Mouse (Mus musculus) limb, embryonic 15.5 days (tissue): ENCODE measurements around the gene Rnh1. TPM values are rescaled to one million over a fixed set of nuclear protein-coding genes. Genes with fewer than 3 reads are reported as not detected.

Experiments
- ATAC-seq: fragments of 200-750 bp; cut with Nextera tagmentation; 2 replicates; pipeline ENCODE4 v1.8.0; 2017; ENCODE audit warnings: low read depth, moderate TSS enrichment; ENCODE audit not compliant: insufficient number of reproducible peaks, low FRiP score, low TSS enrichment
- H3K27ac ChIP-seq: fragments of 300-500 bp; sonication (generic); 2 replicates; pipeline ENCODE4 v1.5.1; 2015; ENCODE audit warnings: moderate library complexity, mild to moderate bottlenecking, inconsistent platforms
- H3K27me3 ChIP-seq: fragments of 300-500 bp; sonication (generic); 2 replicates; pipeline ENCODE4 v1.6.1; 2015; ENCODE audit warnings: inconsistent platforms
- H3K36me3 ChIP-seq: fragments of 300-500 bp; sonication (generic); 2 replicates; pipeline ENCODE4 v1.6.1; 2015; ENCODE audit warnings: inconsistent platforms
- H3K4me1 ChIP-seq: fragments of 300-500 bp; sonication (generic); 2 replicates; pipeline ENCODE4 v1.6.1; 2015; ENCODE audit warnings: inconsistent platforms
- H3K4me2 ChIP-seq: fragments of 300-500 bp; sonication (generic); 2 replicates; pipeline ENCODE4 v1.6.1; 2015; ENCODE audit warnings: mild to moderate bottlenecking, inconsistent platforms
- H3K4me3 ChIP-seq: fragments of 300-500 bp; sonication (generic); 2 replicates; pipeline ENCODE4 v1.5.1; 2015; ENCODE audit warnings: mild to moderate bottlenecking, inconsistent platforms
- H3K9ac ChIP-seq: fragments of 300-500 bp; sonication (generic); 2 replicates; pipeline ENCODE4 v1.6.1; 2015; ENCODE audit warnings: inconsistent platforms
- H3K9me3 ChIP-seq: fragments of 300-500 bp; sonication (generic); 2 replicates; pipeline ENCODE4 v1.6.1; 2016; ENCODE audit warnings: inconsistent platforms
- WGBS: fragments of 180-500 bp; shearing (Covaris S2); methylation state at CpG from one replicate; pipeline ENCODE4 v1.1.7; 2015; 5-methylcytosine and 5-hydroxymethylcytosine counted together
- polyA plus RNA-seq: library from polyadenylated mRNA; unstranded; fragments of >200 nt; fragmentation: Nextera tagmentation; extraction: Ambion mirVana; gene quantifications from 2 replicates; pipeline ENCODE4 v1.2.1, GENCODE M21; 2015

The Rnh1 gene
- 279 and 294 TPM in 2 replicates for polyA plus RNA-seq

DNA sequence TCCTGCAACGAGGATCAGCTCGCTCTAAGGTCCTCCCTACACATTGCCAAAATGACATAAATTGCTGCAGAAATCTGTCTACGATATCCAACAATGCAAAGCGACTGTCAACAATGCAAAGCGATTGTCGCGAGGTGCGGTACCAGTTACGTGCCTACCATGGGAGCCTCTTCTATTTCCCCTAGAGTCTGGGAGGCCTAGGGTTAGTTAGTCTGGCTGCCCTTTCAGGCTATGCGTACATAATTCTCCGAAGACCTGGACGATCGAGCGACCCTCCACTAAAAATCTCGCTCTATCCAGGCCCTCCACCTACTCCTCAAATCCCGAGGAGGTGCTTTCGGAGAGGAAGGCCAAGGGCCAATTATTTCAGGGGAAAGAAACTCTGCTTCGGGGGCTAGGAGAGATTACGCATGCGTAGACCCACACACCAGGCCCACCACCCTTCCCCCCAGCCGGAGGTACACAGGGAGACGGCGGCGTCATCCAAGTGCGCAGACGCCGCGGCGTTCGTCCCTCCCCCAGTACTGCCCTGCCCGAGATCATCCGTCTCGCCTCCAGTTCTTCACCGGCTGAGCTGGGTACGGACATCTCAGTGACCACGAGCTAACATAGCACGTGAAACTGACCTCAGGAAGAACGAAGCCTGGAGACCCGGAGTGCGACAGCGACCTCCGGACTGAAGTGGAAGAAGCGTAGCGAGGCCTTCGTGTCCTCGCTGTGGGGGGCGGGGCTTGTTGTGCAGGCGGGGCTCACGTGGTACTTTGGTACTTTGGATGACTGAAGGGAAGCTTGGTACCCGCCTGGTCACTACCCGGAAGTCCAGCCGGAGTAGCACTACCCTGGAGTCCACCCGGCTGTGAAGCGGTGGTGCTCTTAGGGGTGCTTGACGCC, at the start of gene Rnh1:
Gene Rnh1, minus strand, starts transcription at position 742 of the 891 bp plus-strand sequence.
- Histone ChIP-seq H3K9ac (peak within 1 kb of the TSS; percentile 54), H3K4me3 (peak within 1 kb of the TSS; percentile 61), H3K36me3 (no peaks in the 10 kb centered on the region), H3K9me3 (no peaks in the 10 kb centered on the region), H3K27ac (peak within 1 kb of the TSS; percentile 94), H3K4me1 (peaks cover 31% of the 10 kb centered on the region), H3K4me2 (peak within 1 kb of the TSS; percentile 69), H3K27me3 (no peaks in the 10 kb centered on the region)
- ATAC-seq: peak; percentile 95
- WGBS: 3% methylated on average over 55 of the region's 55 CpGs

- H3K27ac ChIP-seq: peak overlapping the region; percentile 90
- peaks cover 12% of the 10 kb centered on the region; the same call in 1 of the 2 replicates for H3K36me3 ChIP-seq
- peak overlapping the region; percentile 67 for H3K4me3 ChIP-seq
- H3K4me1 ChIP-seq: peaks cover 48% of the 10 kb centered on the region
- no peaks in the 10 kb centered on the region for H3K27me3 ChIP-seq
- H3K4me2 ChIP-seq: peak overlapping the region; percentile 82
- no peak for ATAC-seq
- H3K9ac ChIP-seq: 0 out of 2 replicates have a peak overlapping the region, but pooled peaks have one; percentile 20
- no peaks in the 10 kb centered on the region for H3K9me3 ChIP-seq
- WGBS: 4% methylated on average over 8 of the region's 8 CpGs
These were observed 49.4 kb upstream of the Rnh1 start for GRCm38 (mm10) chr7:141222126-141222467.

DNA sequence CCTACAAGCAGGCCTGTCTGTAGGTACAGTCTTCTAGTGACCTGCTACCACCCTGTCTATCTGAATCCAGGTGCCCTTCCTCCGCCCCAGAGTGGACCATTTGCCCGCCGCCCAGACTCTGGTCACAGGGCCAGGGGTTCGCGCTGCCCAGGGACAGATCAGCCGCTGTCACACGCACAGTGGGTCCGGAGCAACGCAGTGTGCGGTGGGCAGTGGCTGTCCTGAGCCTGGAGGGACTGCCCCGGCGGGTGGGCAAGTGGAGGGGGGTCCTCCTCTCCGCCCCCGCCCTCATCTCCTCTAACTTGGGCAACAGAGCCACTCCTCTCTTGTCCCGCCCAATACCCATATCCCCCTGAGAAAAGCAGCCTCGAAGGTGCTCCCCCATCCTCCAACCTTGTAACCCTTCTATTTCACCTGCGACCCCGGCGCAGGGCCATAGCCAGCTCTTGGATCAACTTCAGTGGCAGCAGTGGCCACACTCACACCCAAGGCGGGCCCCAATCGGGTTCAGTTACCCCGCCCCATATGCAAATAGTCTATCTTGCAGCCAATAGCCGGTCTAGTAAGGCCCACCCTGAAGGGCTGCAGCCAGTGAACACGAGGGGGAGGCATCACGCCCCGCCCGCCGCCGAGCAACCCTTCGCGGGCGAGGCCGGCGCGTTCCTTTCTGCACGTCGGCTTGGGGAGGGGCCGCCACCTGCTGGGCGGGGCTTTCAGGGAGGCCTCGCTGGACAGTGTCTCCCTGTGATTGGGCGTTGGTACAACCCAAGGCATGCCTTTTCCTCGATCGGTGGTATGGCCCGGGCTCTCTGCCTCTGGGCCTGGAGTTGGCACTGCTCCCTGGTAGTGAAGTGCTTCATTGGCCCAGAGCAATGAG, 48.8 kb upstream of the Rnh1 start:
- Histone ChIP-seq H3K27me3 (no peaks in the 10 kb centered on the region), H3K4me2 (peak overlapping the region; percentile 82), H3K9me3 (no peaks in the 10 kb centered on the region), H3K9ac (peak overlapping the region; percentile 74), H3K27ac (peak overlapping the region; percentile 90), H3K4me1 (peaks cover 55% of the 10 kb centered on the region), H3K36me3 (peaks cover 12% of the 10 kb centered on the region; the same call in 1 of the 2 replicates), H3K4me3 (peak overlapping the region; percentile 67)
- peak; percentile 97 for ATAC-seq
- WGBS: 3% methylated on average over 44 of the region's 44 CpGs

- H3K9ac ChIP-seq: no peak overlapping the region
- H3K27me3 ChIP-seq: no peaks in the 10 kb centered on the region
- H3K4me1 ChIP-seq: peaks cover 64% of the 10 kb centered on the region
- WGBS: 66% methylated on average over 1 of the region's 1 CpGs
- no peak for ATAC-seq
- H3K4me2 ChIP-seq: peak overlapping the region; percentile 82
- H3K9me3 ChIP-seq: no peaks in the 10 kb centered on the region
- 0 out of 2 replicates have a peak overlapping the region, but pooled peaks have one; percentile 88 for H3K27ac ChIP-seq
- peak overlapping the region; percentile 67 for H3K4me3 ChIP-seq
- H3K36me3 ChIP-seq: peaks cover 12% of the 10 kb centered on the region; the same call in 1 of the 2 replicates
These were observed 47.7 kb upstream of the Rnh1 start for GRCm38 (mm10) chr7:141220377-141220776.

DNA sequence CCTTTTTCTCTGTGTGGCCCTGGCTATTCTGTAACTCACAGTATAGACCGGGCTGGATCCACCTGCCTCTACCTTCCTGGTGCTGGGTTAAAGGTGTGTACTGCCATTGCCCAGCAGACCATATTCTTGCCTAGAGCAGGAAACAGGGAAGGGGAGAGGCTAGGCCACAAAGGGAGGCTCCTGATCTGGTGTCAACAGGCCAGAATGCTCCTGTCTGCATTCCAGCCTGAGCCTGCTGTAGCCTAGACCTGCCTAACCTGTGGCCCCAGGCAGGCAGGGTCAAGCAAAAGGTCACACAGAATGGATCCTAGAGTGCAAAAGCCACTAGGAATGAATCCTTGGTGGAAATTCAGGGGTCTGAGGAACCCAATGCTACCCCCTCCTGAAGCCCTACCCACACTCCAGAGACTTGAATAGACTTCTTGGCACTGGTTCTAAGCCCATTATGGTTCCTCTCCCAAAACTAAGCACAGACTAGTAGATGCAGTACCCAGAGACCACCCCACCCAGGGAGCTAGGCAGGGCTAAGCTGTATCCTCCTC, 47.0 kb upstream of the Rnh1 start:
- Histone ChIP-seq H3K4me2 (peak overlapping the region; percentile 82; the same call in 1 of the 2 replicates), H3K27me3 (no peaks in the 10 kb centered on the region), H3K4me3 (no peak overlapping the region), H3K4me1 (peaks cover 71% of the 10 kb centered on the region), H3K36me3 (peaks cover 12% of the 10 kb centered on the region; the same call in 1 of the 2 replicates), H3K27ac (peak overlapping the region; percentile 54; the same call in 1 of the 2 replicates), H3K9me3 (no peaks in the 10 kb centered on the region), H3K9ac (no peak overlapping the region)
- no peak for ATAC-seq
- 92% methylated on average over 1 of the region's 1 CpGs for WGBS

GRCm38 (mm10) chr7:141218557-141219133, 46.0 kb upstream of the Rnh1 start:
- peaks cover 12% of the 10 kb centered on the region; the same call in 1 of the 2 replicates for H3K36me3 ChIP-seq
- 71% methylated on average over 5 of the region's 5 CpGs for WGBS
- 0 out of 2 replicates have a peak overlapping the region, but pooled peaks have one; percentile 14 for H3K27ac ChIP-seq
- no peak for ATAC-seq
- no peaks in the 10 kb centered on the region for H3K27me3 ChIP-seq
- peaks cover 71% of the 10 kb centered on the region for H3K4me1 ChIP-seq
- no peak overlapping the region for H3K9ac ChIP-seq
- no peaks in the 10 kb centered on the region for H3K9me3 ChIP-seq
- H3K4me2 ChIP-seq: no peak overlapping the region
- no peak overlapping the region for H3K4me3 ChIP-seq

- Histone ChIP-seq H3K27me3 (no peaks in the 10 kb centered on the region), H3K4me3 (no peak overlapping the region), H3K27ac (0 out of 2 replicates have a peak overlapping the region, but pooled peaks have one; percentile 14), H3K4me1 (peaks cover 71% of the 10 kb centered on the region), H3K9me3 (no peaks in the 10 kb centered on the region), H3K4me2 (no peak overlapping the region), H3K36me3 (peaks cover 12% of the 10 kb centered on the region; the same call in 1 of the 2 replicates), H3K9ac (no peak overlapping the region)
- ATAC-seq: no peak
- 77% methylated on average over 3 of the region's 3 CpGs for WGBS
These were observed 45.5 kb upstream of the Rnh1 start for GRCm38 (mm10) chr7:141218141-141218540.

DNA sequence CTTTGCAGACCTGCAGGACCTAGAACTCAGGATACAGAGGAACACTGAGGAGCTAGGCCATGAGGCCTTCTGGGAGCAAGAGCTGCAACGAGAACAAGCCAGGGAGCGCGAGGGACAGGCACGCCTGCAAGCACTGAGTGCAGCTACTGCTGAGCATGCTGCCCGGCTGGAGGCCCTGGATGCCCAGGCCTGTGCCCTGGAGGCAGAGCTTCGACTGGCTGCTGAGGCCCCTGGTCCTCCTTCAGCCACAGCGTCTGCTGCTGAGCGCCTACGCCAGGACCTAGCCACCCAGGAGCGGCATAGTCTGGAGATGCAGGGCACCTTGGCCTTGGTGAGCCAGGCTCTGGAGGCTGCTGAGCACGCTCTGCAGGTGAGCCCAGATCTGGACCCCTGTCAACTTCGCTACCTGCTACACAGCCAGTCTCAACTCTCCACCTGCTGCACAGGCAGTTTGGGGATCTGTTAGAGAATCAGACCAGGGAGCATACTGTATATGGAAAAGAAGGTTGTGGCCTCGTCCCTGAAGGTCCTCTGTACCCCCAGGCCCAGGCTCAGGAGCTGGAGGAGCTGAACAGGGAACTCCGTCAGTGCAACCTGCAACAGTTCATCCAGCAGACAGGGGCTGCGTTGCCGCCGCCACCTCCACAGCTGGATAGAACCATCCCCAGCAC, 44.8 kb upstream of the Rnh1 start:
- whole genome bisulfite sequencing: 86% methylated on average over 17 of the region's 17 CpGs

GRCm38 (mm10) chr7:141216894-141217293, 44.2 kb upstream of the Rnh1 start:
- Histone ChIP-seq H3K4me1 (peaks cover 58% of the 10 kb centered on the region), H3K36me3 (peaks cover 12% of the 10 kb centered on the region; the same call in 1 of the 2 replicates), H3K27ac (no peak overlapping the region; the same call in 1 of the 2 replicates), H3K4me2 (peak overlapping the region; percentile 97), H3K4me3 (peak overlapping the region; percentile 72; the same call in 1 of the 2 replicates), H3K27me3 (no peaks in the 10 kb centered on the region), H3K9ac (no peak overlapping the region), H3K9me3 (no peaks in the 10 kb centered on the region)
- WGBS: 84% methylated on average over 11 of the region's 11 CpGs
- ATAC-seq: no peak

More for the DNA sequence above, 44.8 kb upstream of the Rnh1 start:
- no peak overlapping the region for H3K9ac ChIP-seq
- H3K27me3 ChIP-seq: no peaks in the 10 kb centered on the region
- H3K4me2 ChIP-seq: peak overlapping the region; percentile 97; the same call in 1 of the 2 replicates
- H3K4me3 ChIP-seq: no peak overlapping the region; the same call in 1 of the 2 replicates
- no peaks in the 10 kb centered on the region for H3K9me3 ChIP-seq
- peaks cover 12% of the 10 kb centered on the region; the same call in 1 of the 2 replicates for H3K36me3 ChIP-seq
- H3K27ac ChIP-seq: peak overlapping the region; percentile 27; the same call in 1 of the 2 replicates
- no peak for ATAC-seq
- H3K4me1 ChIP-seq: peaks cover 64% of the 10 kb centered on the region

GRCm38 (mm10) chr7:141215880-141216733, 43.5 kb upstream of the Rnh1 start:
- Histone ChIP-seq H3K4me2 (peak overlapping the region; percentile 97), H3K4me1 (peaks cover 54% of the 10 kb centered on the region), H3K27ac (peak overlapping the region; percentile 83), H3K27me3 (no peaks in the 10 kb centered on the region), H3K36me3 (peaks cover 12% of the 10 kb centered on the region; the same call in 1 of the 2 replicates), H3K9ac (peak overlapping the region; percentile 40), H3K4me3 (peak overlapping the region; percentile 72), H3K9me3 (no peaks in the 10 kb centered on the region)
- under 1% methylated on average over 42 of the region's 42 CpGs for WGBS
- peak; percentile 53 for ATAC-seq
